Comparison of ENCODE assay signal across 9 mouse cellular contexts in genomic region chr3:21937281-21938035, GRCm38 (mm10).
DNase-seq lines count a peak whose midpoint lies in the region; ATAC-seq lines count a peak whose summit lies in the region.
"Had no signal": no experiment of that assay in that cellular context is flagged by ENCODE, and none has a peak within 500 bp of the region (broad histone marks: within the 10 kb centered on the region; RNA-seq: fewer than 3 reads in every experiment).

No protein-coding gene starts in this region.

- peak; percentile 62 for DNase-seq in layer of hippocampus, adult 11-12 months (ENCODE audit: low spot score)
- no peak for DNase-seq in layer of hippocampus, adult 9-10 months (ENCODE audit: low spot score)
- DNase-seq in adipocyte (ENCODE audit: low spot score) = peak; percentile 53
- DNase-seq in frontal cortex, adult 2 months (ENCODE audit: extremely low spot score in 1 of 2, low spot score in 1 of 2) = peak; percentile 41 to 68
- DNase-seq in adrenal gland, postnatal 10 days = no peak
- DNase-seq in urinary bladder, postnatal 14 days (ENCODE audit: low spot score) = no peak

- H3K27me3 ChIP-seq in forebrain, embryonic 16.5 days (replicated peaks; ENCODE audit: control insufficient read depth, insufficient read depth, low read length) = no peaks in the 10 kb centered on the region

- H3K27ac ChIP-seq in macrophage = peak overlapping the region; percentile 37
- H3K27ac ChIP-seq in forebrain, embryonic 16.5 days (ENCODE audit: low read length) = no peak overlapping the region

- no peaks in the 10 kb centered on the region for H3K36me3 ChIP-seq in macrophage (ENCODE audit: inconsistent target)
- H3K36me3 ChIP-seq in forebrain, embryonic 16.5 days (ENCODE audit: control insufficient read depth, insufficient read depth) = no peaks in the 10 kb centered on the region

- H3K9ac ChIP-seq in forebrain, embryonic 16.5 days (replicated peaks; ENCODE audit: low read depth, low read length) = no peak overlapping the region

- no peaks in the 10 kb centered on the region for H3K79me2 ChIP-seq in macrophage (ENCODE audit: inconsistent target)

- no peak overlapping the region for H3K4me2 ChIP-seq in forebrain, embryonic 16.5 days (ENCODE audit: low read length)

- H3K9me3 ChIP-seq in forebrain, embryonic 16.5 days (ENCODE audit: control insufficient read depth, low read length) = no peaks in the 10 kb centered on the region

- ATAC-seq in forebrain, embryonic 16.5 days = no peak
- ATAC-seq: lung, postnatal 0 days had no signal

- WGBS in macrophage (ENCODE audit: missing documents) = 61% methylated on average over 7 of the region's 7 CpGs
- 38% methylated on average over 7 of the region's 7 CpGs for WGBS in forebrain, embryonic 16.5 days

- H3K4me1 ChIP-seq in forebrain, embryonic 16.5 days (replicated peaks; ENCODE audit: control insufficient read depth, insufficient read depth, low read length) = peaks cover 36% of the 10 kb centered on the region

- H3K4me3 ChIP-seq in macrophage (ENCODE audit: inconsistent target) = no peak overlapping the region
- no peak overlapping the region for H3K4me3 ChIP-seq in forebrain, embryonic 16.5 days (replicated peaks; ENCODE audit: low read length)

Comparison
In these comparisons a context has a peak if more than half of its experiments do, and no peak if none do; other contexts are left out.
1. DNase-seq: peak in layer of hippocampus, adult 11-12 months (single experiment), adipocyte (single experiment) and frontal cortex, adult 2 months (2 of 2); none in layer of hippocampus, adult 9-10 months (single experiment), adrenal gland, postnatal 10 days (single experiment) and urinary bladder, postnatal 14 days (single experiment).